Mouse (Mus musculus) neural tube, embryonic 14.5 days (tissue): ENCODE results near the gene Rpusd1. TPM values are rescaled to one million over a fixed set of nuclear protein-coding genes. Genes with fewer than 3 reads are reported as not detected.

Source experiments
- ATAC-seq: fragments of 200-750 bp; cut with Nextera tagmentation; 2 replicates; pipeline ENCODE4 v1.8.0; 2017; ENCODE audit warnings: low read depth, mild to moderate bottlenecking, moderate TSS enrichment, moderate library complexity
- H3K27ac ChIP-seq: fragments of 300-500 bp; sonication (generic); 2 replicates; pipeline ENCODE4 v1.5.1; 2014; ENCODE audit warnings: low read depth, mild to moderate bottlenecking, control low read depth, low read length, moderate library complexity, mixed read lengths
- H3K27me3 ChIP-seq: fragments of 300-500 bp; sonication (generic); 2 replicates; pipeline ENCODE4 v1.6.1; 2014; ENCODE audit warnings: low read length; ENCODE audit not compliant: control insufficient read depth, insufficient read depth
- H3K36me3 ChIP-seq: fragments of 300-500 bp; sonication (generic); 2 replicates; pipeline ENCODE4 v1.6.1; 2014; ENCODE audit warnings: low read length, mixed read lengths; ENCODE audit not compliant: control insufficient read depth, insufficient read depth
- H3K4me1 ChIP-seq: fragments of 300-500 bp; sonication (generic); 2 replicates; pipeline ENCODE4 v1.6.1; 2014; ENCODE audit warnings: low read length; ENCODE audit not compliant: control insufficient read depth, insufficient read depth
- H3K4me2 ChIP-seq: fragments of 300-500 bp; sonication (generic); 2 replicates; pipeline ENCODE4 v1.6.1; 2014; ENCODE audit warnings: mild to moderate bottlenecking, low read depth, low read length, control low read depth
- H3K4me3 ChIP-seq: fragments of 300-500 bp; sonication (generic); 2 replicates; pipeline ENCODE4 v1.5.1; 2014; ENCODE audit warnings: low read depth, low read length, control low read depth, mixed read lengths
- H3K9ac ChIP-seq: fragments of 300-500 bp; sonication (generic); replicated peaks from 2 replicates; pipeline ENCODE4 v1.6.1; 2014; ENCODE audit warnings: low read depth, mild to moderate bottlenecking, control low read depth, low read length, mixed read lengths
- H3K9me3 ChIP-seq: fragments of 300-500 bp; sonication (generic); 2 replicates; pipeline ENCODE4 v1.6.1; 2016; ENCODE audit warnings: low read length; ENCODE audit not compliant: control insufficient read depth
- WGBS: fragments of 180-500 bp; shearing (Covaris S2); extraction: QIAGEN DNeasy Blood & Tissue Kit; methylation state at CpG from one replicate; pipeline ENCODE4 v1.1.7; 2014; 5-methylcytosine and 5-hydroxymethylcytosine counted together
- polyA plus RNA-seq: library from polyadenylated mRNA; unstranded; fragments of >200 nt; fragmentation: Nextera tagmentation; extraction: Ambion mirVana; gene quantifications from 2 replicates; pipeline ENCODE4 v1.2.1, GENCODE M21; 2014

The Rpusd1 gene
- polyA plus RNA-seq, 1 experiment from 2014 or later: 29.9 TPM

DNA sequence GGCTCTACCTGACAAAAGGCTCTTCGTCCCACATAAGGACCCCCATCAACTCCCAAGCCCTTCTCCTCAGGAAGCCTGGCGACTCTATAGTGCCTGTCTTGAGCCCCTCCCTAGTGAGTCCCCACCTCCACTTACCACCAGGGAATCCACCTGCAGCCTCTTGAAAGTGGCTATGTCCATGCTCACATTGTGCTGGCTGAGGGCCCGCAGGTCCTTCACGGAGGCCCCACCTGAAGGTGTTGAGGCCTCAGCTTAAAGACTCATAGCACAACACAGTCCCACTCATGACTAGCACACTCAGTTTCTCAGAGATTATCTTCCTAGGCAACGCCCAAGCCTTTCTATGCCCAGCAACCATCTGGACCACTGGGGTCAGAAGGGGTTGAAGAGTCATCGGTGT is 21.8 kb downstream of the Rpusd1 start:
- Histone ChIP-seq H3K27me3 (no peaks in the 10 kb centered on the region), H3K4me1 (0 out of 2 replicates have a peak, but pooled peaks cover 3% of the 10 kb centered on the region), H3K27ac (no peak overlapping the region), H3K36me3 (no peaks in the 10 kb centered on the region), H3K9me3 (no peaks in the 10 kb centered on the region), H3K4me3 (no peak overlapping the region), H3K9ac (no peak overlapping the region), H3K4me2 (no peak overlapping the region)
- ATAC-seq: no peak
- 86% methylated on average over 6 of the region's 6 CpGs for WGBS

DNA sequence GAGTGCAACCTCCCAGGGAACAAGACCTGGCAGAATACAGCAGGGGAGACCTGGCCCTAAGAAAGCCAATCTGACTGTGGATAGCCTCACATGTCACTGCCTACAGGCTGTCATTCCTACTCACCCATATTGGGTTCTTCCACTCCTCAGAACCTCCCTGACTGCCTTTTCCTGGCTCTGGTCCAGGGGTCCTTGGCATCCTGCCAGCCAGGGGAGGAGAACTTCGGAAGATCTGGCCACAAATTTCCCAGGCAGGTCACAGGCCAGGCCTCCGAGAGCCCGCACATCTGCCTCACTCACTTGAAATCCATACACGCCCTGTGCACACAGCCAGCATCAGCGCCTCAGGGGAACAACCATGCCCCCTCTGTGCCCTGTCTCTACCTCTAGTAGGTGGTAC is 24.0 kb downstream of the Rpusd1 start:
- Histone ChIP-seq H3K27ac (no peak overlapping the region), H3K4me2 (no peak overlapping the region), H3K4me1 (0 out of 2 replicates have a peak, but pooled peaks cover 3% of the 10 kb centered on the region), H3K9me3 (no peaks in the 10 kb centered on the region), H3K36me3 (no peaks in the 10 kb centered on the region), H3K4me3 (no peak overlapping the region), H3K9ac (no peak overlapping the region), H3K27me3 (no peaks in the 10 kb centered on the region)
- 37% methylated on average over 5 of the region's 5 CpGs for WGBS
- ATAC-seq: no peak

DNA sequence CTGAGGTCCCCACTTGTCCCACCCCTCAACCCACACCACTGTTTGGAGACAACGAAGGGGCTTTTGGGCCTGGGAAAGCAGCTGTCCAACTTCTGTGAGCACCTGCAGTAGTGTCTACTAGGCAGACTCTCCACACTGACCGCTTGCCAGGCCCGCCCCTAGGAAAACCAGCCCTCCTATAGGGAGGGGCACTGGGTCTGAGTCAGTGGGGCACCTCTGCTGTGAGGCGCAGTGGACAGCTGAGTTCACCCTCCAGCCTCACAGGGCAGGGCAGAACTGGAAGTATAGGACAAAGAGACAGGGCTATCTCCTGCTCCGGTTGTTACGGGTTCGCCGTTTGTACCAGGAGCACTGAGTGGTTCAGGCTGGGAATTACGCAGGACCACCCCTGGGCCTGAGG is 26.8 kb downstream of the Rpusd1 start, which contains the start of gene Msln:
TSS of gene Msln (minus strand) at position 138 of the 400 bp plus-strand sequence.
- no peak within 1 kb of the TSS for H3K27ac ChIP-seq
- no peak for ATAC-seq
- H3K4me2 ChIP-seq: no peak within 1 kb of the TSS
- H3K27me3 ChIP-seq: no peaks in the 10 kb centered on the region
- no peaks in the 10 kb centered on the region for H3K9me3 ChIP-seq
- WGBS: 87% methylated on average over 9 of the region's 9 CpGs
- H3K9ac ChIP-seq: no peak within 1 kb of the TSS
- no peak within 1 kb of the TSS for H3K4me3 ChIP-seq
- H3K36me3 ChIP-seq: no peaks in the 10 kb centered on the region
- 0 out of 2 replicates have a peak, but pooled peaks cover 3% of the 10 kb centered on the region for H3K4me1 ChIP-seq

DNA sequence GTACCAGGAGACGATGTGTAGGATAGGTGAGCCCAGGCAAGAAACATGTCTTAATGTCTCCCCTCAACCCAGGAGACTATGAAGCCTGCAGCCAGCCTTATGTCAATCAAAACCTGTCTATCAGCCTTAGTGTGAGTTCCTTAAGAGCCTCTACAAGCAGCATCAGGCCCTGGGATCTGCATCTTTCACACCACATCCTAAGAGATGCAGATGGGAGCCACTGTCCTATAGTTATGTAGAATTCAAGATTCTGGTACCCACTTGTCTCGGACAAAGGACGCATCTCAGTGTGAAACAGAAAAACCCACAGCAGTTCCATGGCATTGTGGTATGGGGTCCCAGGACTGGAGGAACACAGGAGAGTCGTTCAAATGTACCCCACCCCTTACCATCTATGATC is 27.6 kb downstream of the Rpusd1 start:
- no peak overlapping the region for H3K4me3 ChIP-seq
- no peaks in the 10 kb centered on the region for H3K27me3 ChIP-seq
- no peaks in the 10 kb centered on the region for H3K36me3 ChIP-seq
- no peak overlapping the region for H3K27ac ChIP-seq
- 83% methylated on average over 4 of the region's 4 CpGs for WGBS
- H3K4me1 ChIP-seq: 0 out of 2 replicates have a peak, but pooled peaks cover 3% of the 10 kb centered on the region
- no peak overlapping the region for H3K4me2 ChIP-seq
- no peak overlapping the region for H3K9ac ChIP-seq
- no peak for ATAC-seq
- H3K9me3 ChIP-seq: no peaks in the 10 kb centered on the region

DNA sequence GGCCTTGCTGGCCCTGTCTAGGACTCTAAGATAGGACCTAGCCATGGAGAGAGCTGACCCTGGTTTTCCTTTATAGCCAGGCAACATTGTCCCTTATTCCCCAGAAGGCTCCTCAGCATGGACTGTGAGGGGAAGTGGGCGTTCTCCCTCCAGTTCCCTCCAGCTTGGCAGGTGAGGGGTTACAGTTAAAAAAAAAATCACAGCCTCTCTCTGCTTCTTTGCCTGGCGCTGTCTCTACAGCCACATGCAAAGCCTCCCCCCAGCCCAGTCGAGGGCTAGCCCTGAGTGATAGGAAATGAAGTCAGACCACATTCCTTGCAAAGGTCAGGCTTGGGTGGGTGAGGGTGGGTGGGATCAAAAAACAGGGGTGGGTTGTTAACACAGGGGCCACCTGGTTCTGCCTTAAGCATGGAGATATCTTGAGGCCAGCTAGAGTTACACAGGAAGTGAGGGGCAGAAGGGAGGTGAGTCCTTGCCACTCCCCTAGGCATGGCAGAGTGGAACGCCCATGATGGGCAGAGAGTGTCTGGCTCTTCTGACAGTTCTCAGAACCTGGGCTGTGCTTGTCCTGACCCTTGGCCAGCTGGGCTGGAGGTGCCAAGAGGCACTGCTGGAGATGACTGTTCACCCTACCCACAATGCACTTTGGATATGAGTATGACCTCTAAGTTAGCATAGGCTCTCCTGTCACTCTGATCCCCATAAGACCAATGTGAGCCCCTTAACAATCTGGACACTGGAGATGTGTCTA is 28.3 kb downstream of the Rpusd1 start:
- Histone ChIP-seq H3K9ac (no peak overlapping the region), H3K4me1 (0 out of 2 replicates have a peak, but pooled peaks cover 3% of the 10 kb centered on the region), H3K4me2 (no peak overlapping the region), H3K4me3 (no peak overlapping the region), H3K9me3 (no peaks in the 10 kb centered on the region), H3K27ac (no peak overlapping the region), H3K27me3 (no peaks in the 10 kb centered on the region), H3K36me3 (no peaks in the 10 kb centered on the region)
- 70% methylated on average over 4 of the region's 4 CpGs for WGBS
- no peak for ATAC-seq

DNA sequence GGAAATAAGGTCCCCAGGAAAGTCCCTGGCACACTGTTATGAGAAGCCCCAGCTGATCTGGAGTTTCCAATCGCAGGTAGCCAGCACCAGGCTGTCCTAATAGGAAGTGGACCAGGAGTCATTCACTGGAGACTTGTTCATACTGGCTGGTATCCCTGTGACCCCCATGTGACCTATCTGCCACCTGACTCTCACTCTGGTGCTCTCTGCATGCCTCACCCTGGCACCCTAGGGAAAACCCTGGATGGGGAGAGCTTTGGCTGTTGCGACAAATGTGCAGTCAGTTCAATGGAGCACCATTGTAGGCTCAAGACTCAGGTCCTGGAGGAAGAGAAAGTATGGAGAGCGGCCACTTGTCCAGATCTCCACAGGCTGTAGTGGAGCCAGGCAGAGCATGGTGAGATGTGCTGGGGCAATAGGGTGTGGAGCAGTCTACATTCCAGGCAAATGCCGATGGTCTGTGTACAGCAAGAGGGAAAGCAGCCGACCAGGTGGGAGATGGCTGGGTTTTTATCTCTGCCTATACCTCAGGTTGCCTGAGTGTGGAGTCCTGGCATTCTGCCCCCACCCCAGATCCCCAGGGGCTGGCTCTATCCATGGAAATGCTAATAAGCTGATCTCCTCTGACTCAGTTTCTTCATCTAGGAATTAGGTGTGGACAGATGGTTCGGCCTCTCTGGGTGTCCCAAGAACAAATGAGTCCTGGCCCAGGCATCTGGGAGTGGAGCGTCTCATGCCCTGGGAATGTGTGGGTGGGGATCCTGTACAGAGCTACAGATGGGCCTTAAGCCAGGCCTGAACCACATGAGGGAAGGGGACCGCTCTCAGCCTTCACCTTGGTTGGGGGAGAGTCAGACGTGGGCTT is 29.1 kb downstream of the Rpusd1 start:
- Histone ChIP-seq H3K9ac (no peak overlapping the region), H3K27me3 (no peaks in the 10 kb centered on the region), H3K27ac (no peak overlapping the region), H3K9me3 (no peaks in the 10 kb centered on the region), H3K36me3 (no peaks in the 10 kb centered on the region), H3K4me3 (no peak overlapping the region), H3K4me2 (no peak overlapping the region), H3K4me1 (0 out of 2 replicates have a peak, but pooled peaks cover 1% of the 10 kb centered on the region)
- 85% methylated on average over 9 of the region's 9 CpGs for WGBS
- no peak for ATAC-seq

DNA sequence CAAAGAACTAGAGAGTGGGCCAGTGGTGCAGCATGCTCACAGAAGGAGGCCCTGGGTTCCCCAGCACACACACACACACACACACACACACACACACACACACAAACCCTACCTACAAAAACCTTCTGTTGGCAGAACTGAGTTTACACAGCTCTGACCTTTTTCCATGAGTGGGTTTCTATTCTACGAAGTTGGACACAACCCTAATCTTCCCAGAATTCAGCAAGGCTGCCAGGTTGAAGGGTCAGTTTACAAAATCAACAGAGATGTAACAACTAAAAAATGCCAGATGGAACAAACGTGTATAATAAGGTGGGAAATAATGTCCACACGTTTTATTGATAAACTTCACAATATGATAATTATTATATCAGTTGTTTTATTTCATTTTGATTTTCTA is 30.2 kb downstream of the Rpusd1 start:
- Histone ChIP-seq H3K4me3 (no peak overlapping the region), H3K4me2 (no peak overlapping the region), H3K4me1 (no peaks in the 10 kb centered on the region), H3K9me3 (no peaks in the 10 kb centered on the region), H3K36me3 (no peaks in the 10 kb centered on the region), H3K9ac (no peak overlapping the region), H3K27me3 (no peaks in the 10 kb centered on the region), H3K27ac (no peak overlapping the region)
- ATAC-seq: no peak
- WGBS: 84% methylated on average over 3 of the region's 3 CpGs

DNA sequence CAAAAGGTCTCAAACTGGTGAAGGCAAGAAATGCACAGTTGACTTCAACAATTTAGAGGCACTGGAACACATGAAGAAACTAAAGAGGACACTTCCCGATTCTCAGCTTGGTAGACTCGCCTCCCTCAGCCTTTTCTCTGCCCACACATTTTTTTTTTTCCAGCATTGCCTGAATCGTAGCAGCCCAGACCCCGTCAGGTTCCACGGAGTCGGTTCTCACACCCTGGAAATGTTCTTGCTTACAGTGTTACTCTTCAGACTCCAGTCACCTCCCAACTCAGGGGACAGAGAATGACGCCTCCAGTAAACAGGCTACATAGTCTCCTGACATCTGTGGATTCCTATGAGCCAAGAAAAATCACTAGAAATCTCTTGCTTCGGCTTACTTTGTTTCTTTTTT is 32.7 kb downstream of the Rpusd1 start:
- no peaks in the 10 kb centered on the region for H3K4me1 ChIP-seq
- no peak overlapping the region for H3K9ac ChIP-seq
- H3K4me3 ChIP-seq: no peak overlapping the region
- H3K36me3 ChIP-seq: no peaks in the 10 kb centered on the region
- WGBS: 75% methylated on average over 8 of the region's 8 CpGs
- H3K27ac ChIP-seq: no peak overlapping the region
- ATAC-seq: no peak
- no peaks in the 10 kb centered on the region for H3K27me3 ChIP-seq
- no peak overlapping the region for H3K4me2 ChIP-seq
- H3K9me3 ChIP-seq: no peaks in the 10 kb centered on the region

DNA sequence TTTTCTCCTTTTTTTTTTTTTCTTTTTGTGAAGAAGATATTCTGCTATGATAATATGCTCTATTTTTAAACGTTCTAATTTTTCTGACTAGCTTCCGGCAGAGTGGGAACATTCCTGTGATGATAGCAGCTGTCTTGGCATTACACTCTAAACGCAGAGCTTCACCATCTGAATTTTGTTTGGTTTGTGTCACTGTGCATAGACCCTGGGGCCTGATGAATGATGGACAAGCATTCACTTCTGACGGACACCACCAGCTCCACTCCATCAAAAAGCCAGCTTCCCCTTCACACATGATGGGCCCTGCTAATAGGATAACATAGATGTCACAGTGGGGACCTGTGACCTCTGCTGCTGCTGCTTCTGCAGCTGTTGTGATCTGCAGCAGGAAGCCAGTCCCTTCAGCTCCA is 34.1 kb downstream of the Rpusd1 start:
- H3K27ac ChIP-seq: no peak overlapping the region
- no peaks in the 10 kb centered on the region for H3K36me3 ChIP-seq
- H3K4me1 ChIP-seq: no peaks in the 10 kb centered on the region
- H3K27me3 ChIP-seq: no peaks in the 10 kb centered on the region
- no peak overlapping the region for H3K9ac ChIP-seq
- no peak overlapping the region for H3K4me2 ChIP-seq
- no peaks in the 10 kb centered on the region for H3K9me3 ChIP-seq
- ATAC-seq: no peak
- no peak overlapping the region for H3K4me3 ChIP-seq
- 63% methylated on average over 4 of the region's 4 CpGs for WGBS
